Mouse (Mus musculus) erythroid progenitor cell, adult 5-6 weeks (primary cell): ENCODE results near the gene Terf2ip. TPM values are rescaled to one million over a fixed set of nuclear protein-coding genes. Genes with fewer than 3 reads are reported as not detected.

Experiments used
- ATAC-seq: replicated peaks from 2 replicates; pipeline ENCODE4 v1.8.0; 2016; ENCODE audit warnings: moderate number of reproducible peaks, mild to moderate bottlenecking, moderate TSS enrichment, inconsistent platforms; ENCODE audit not compliant: poor library complexity, low FRiP score, severe bottlenecking
- total RNA-seq, 2 experiments: library from RNA; stranded (forward) in 1 of 2; stranded (reverse) in 1 of 2; fragments of 150-400 nt in 1 of 2; fragments of 186-747, 209-891 nt in 1 of 2; gene quantifications; 2 replicates each; pipeline versions ENCODE4 v1.2.3 to v1.2.4; 2015 to 2017; ENCODE audit warnings: low replicate concordance in 2 of 2

Terf2ip gene
- total RNA-seq (2015; ENCODE audit: low replicate concordance) (1.3 and 6.5 TPM in 2 replicates), total RNA-seq (2017; ENCODE audit: low replicate concordance) (6.2 and 11.2 TPM in 2 replicates)

DNA sequence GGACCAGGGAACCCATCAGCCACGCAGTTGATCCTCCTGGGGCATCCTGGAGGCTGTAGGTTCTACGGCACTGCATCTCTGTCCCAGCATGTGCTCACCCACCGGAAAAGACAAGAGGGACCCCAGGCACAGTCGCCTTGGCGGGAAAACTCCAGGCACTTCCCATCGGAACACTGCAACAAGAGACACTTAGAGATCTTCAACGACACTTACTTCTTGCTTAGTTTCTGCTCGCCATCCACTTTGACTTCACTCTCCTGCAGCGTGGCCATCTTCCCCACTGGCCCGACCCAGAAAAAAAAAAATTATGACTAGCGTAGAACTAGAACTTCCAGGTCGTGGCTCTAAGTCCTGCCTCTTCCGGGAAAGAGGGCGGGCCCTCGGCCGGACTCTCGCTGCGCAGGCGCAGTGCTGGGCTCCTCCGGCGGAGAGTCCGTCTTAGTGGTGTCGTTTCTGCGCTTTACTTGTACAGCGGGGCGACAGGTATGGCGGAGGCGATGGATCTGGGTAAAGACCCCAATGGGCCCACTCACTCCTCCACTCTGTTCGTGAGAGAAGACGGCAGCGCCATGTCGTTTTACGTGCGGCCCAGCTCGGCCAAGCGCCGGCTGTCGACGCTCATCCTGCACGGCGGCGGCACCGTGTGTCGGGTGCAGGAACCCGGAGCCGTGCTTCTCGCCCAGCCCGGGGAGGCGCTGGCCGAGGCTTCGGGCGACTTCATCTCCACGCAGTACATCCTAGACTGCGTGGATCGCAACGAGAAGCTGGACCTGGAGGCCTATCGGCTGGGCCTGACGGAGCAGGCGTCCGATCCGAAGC is at the start of gene Terf2ip, which contains the start of gene Kars:
Gene Terf2ip (plus strand): TSS at position 402 of the 819 bp plus-strand sequence.
Gene Kars (minus strand): TSS at position 327 of the 819 bp plus-strand sequence.
- peak; percentile 93 for ATAC-seq

DNA sequence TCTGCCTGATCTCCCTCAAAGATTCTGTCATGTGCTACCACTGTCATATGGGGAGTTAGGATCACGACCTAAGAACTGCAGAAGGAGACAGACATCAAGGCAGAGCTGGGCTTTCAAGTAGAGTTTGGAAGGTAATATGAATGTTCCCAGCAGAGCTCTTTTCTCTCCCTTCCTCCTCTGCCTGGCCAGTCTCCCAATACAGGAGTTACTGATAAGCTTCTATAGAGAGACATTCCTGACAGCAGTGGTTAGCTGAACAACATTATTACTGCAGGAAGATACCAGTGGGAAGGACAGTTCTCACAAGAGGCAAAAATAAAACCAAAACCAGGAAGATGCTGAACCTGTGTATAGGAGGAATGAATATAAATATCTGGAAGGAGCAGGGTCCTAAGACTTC is 48.6 kb upstream of the Terf2ip start:
- no peak for ATAC-seq

DNA sequence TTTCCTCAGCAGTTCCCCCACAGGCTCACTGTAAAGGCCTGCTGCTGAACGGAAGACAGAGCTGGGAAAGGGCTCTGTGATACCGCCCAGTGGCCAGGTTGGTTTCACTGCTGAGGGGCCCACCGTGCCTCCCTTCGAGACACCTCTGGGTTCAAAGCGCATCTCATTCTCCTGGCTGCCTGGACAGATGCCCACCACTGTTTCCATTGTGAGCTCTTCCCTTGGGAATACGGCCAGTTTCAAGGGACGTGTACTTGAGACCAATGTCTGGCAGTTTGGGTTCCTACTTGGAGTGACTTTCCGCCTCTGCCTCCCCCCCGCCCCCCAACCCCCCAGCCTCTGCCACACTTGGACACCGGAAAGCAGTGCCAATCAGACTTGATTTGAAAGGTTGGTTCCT is 48.1 kb upstream of the Terf2ip start:
- ATAC-seq = no peak

DNA sequence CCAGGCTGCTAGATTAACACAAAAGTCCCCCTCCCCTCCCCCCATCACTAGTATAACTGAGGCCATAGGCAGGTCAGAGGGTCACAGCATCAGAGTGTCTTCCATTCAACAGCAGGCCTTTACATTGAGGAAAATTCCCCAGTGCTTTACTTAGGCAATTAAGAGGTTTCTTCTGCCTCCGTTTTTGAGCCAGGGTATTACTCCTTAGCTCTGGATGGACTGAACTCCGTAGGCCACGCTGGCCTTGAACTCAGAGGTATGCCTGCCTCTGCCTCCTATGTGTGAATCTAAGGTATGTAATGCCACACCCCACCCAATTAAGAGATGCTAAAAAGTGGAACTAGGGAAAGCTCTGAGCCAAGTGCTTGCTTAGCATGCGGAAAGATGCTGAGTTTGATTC is 47.7 kb upstream of the Terf2ip start:
- ATAC-seq = no peak

DNA sequence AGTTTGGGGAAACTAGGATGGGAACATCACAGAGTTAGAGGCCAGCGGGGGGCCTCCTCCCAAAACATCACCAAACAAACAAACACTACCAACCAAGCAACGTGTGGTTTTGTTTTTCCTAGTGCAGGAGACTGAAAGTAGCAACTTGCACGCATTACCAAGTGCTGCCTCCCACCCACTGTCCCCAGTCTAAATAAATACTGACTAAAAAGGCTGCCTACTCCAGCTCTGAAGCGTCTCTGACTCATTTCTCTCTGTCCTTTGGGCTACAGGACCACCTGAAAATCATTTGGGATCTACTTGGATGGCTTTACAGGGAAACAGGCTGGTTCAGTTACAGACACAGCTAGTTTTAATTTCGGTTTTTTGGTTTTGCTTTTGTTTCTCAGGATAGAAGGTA is 46.8 kb upstream of the Terf2ip start:
- ATAC-seq = no peak

DNA sequence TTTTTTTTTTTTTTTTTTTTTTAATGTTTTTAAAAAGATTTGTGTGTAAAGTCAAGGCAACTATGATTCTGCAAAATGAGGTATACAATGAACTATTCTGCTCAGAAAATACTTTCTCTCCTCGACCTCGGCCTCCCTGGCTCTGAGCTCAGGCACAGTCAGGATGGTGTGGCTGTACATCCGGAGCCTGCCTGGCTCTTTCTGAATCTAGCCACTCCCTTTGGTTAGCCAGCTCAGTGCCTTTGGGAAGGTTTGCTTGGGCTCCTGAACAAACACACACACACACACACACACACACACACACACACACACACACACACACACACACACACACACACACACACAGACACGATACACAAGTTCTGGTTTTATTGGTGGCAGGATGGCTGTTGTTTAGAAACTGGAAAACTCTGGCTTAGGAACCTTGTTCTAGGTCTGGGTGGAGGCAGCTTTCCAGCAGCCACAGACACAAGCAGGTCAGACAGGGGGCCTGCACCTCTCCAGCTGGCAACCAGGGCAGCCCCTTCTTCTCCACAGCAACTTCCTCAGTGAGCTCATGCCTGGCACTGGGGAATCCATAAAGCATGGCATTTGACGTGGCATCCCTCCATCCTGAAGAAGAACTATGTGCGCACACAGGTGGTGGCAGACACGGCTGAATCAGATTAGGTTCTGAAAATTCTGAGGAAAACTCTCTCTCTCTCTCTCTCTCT is 46.2 kb upstream of the Terf2ip start:
- ATAC-seq = no peak

DNA sequence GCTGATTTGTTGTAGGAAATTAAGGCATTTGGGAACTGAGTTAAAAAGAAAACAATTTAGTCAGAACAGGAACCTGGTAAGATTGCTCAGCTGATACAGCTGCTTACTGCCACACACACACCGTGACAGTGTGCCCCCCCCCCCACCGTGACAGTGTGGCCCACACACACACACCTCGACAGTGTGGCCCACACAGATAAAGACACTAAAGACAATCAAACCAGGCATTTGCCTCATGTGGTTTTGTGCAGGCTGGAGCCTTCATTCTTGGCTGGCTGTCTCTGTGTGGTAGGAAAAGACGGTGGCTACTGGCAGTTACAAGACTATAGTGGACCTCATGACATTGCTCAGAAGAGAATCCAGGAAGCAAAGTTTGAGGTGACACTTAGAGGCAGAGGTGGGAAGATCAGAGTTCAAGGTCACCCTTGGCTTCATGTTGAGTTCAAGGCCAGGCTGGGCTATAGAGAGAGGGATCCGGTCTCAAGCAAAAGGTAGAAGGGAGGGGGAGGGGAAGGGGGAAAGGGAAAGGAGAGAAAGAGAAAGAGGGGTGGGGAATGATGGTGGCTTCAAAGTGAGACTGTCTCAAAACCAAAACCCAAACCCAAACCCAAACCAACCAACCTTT is 43.8 kb upstream of the Terf2ip start:
- ATAC-seq = no peak

DNA sequence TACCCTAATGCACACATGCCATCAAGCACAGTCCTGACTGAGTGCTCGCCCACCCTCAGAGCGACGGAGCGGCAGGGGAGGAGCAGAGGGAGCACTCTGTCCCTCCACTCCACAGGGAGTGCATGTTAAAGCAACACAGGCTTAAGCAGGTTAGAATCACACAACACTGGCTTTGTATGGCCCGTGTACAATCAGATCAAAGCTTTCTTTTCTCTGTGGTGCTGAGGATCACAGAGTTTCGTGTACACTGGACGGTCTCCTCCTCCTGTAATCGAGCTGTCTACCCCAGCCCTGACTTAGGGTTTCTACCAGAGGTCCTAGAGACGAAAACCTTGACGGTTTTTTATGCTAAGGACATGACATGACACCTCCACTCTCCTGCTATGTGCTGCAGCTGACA is 42.7 kb upstream of the Terf2ip start:
- ATAC-seq = no peak

DNA sequence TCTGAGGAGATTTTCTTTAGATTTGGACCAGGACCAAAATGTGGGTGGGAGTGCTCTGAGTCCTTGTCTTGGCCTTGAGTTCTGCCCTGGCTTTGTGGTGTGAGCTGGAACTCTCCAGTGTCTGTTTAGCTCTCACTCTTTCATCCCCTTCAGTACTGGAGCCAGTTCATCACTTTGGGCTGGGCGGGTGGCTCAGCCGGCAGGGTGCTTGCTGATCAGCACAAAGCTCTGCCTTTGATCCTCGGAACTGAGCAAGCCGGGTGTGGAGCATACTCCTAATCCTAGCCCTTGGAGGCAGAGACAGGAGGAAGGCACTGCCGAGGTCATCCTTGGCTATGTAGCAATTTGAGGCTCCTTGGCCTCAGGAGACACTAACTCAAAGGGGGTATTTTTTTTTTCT is 42.2 kb upstream of the Terf2ip start:
- no peak for ATAC-seq

DNA sequence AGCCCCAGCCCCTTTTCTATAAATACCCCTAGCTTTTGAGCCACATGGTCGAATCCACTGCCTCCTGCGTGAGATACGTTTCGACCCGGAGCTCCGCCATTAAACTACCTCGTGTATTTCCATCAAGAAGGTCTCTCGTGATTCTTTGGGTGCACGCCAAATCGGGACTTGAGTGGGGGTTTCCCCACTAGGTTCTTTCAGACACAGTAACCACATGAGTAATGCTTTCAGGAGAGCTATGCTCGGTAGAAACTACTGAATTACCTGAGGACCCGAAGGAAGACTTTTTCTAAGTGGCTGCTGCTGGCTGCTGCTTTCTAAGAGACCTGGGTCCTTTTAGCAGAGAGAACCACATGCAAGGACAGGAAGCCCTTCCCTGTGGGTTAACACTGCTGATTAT is 37.1 kb upstream of the Terf2ip start:
- ATAC-seq = no peak

DNA sequence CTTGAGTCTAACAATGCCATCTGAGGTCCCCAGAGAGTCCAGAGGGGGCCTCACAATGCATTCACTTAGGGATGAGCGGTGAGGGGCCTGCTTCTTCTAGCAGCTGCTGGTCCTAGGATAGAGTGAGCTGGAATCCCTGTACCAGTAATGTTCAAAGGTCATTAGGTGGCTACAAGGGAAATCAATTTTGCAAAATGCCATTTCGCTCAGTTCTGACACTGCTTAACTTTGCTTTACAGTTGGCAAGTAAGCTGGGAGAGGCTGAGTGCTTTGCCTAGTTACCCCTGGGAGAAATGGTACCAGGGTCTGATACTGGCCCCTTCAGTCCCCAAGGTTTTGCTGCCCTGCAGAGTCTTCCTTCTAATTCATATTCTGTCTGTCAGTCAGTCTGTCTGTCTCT is 35.5 kb upstream of the Terf2ip start:
- no peak for ATAC-seq

DNA sequence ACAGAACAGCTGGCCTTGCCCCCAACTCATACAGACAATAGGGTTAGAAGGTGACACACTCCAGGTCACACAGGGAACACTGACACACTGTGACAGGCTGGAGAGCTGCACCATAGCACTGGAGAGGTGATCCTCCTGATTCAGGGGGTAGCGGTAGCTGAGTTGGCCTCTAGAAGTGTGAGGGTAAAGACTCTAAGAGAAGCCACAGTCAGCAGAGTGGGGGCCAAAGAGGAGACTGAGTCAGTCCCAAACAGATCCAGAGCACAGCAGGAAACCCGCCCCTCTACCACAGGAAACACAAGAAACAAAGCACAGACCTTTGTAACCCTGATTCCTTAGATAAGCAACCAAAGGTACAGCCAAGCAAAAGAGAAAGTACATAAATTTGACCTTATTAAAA is 34.9 kb upstream of the Terf2ip start:
- ATAC-seq = no peak

DNA sequence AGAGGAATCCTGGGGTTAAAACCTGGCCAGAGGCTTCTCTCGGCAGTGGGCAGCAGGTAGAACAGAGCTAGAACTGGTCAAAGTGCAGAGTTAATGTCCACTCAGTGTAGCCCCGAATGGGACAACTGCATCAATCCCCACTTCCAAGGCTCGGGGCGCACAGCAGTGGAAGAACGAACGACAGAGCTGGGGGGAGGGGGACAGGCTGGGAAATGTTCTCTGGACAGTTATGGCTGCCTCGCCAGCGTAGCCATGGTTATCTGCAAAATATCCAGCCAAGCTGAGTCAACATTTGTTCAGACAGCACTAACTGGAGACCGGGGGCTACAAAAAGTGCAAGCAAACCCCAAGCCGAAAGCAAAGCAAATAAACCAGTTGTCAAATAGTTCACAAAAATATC is 33.1 kb upstream of the Terf2ip start:
- ATAC-seq = no peak

DNA sequence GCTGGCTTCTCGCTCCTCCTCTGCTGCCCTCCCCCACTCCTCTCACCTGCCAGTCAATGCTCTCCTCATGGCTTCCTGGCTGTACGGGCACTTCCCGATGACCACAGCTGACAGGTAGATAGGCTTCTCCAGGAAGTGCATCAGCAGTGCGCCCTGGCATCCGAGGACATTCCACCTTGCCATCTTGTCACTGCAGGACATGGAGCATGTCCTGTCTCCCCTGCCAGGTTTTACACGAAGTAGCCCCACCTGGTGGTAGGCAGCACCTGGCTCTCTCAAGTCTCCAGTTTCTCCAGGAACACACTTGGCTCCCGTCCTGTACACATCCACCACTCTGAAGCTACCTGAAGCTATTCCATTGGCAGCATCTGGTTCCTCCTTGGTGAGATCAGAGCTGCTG is 29.1 kb upstream of the Terf2ip start:
- ATAC-seq = no peak

DNA sequence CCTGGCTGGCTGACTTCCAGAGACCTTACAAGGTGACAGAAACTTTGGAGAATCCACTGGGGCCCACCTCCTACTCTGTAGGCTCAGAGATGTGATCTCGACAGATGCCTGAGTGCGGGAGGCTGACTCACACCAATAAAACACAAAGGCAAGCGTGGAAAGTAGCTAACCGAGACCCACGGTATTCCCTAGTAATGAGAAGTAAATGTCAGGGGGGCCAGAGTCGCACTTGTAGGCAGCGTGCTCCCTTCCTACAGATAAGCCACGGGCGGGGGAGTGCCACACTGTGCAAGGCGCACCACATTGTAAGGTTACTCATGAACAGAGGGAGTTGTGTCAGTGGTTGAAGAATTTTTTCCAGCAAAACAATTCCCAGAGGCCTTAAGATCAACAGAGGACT is 26.7 kb upstream of the Terf2ip start:
- ATAC-seq = no peak

DNA sequence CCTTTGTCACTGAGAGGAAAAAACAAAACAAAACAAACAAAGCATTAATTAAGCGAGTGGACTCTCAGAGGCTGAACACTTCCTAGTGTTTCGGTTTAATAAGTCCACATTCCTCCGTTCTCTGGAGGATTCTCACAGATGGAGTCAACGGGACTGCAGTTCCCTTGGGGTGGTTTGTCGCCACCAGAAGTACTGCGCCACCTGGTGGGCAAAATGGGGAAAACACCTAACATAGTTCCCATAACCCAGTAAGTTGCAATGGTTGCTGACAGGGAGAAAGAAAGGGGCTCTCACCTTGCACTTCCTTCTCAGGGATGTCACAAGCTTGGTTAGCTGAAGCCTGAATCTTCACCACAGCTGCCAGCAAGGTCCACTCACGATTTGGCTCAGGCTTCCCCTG is 21.3 kb upstream of the Terf2ip start:
- ATAC-seq = peak; percentile 70

DNA sequence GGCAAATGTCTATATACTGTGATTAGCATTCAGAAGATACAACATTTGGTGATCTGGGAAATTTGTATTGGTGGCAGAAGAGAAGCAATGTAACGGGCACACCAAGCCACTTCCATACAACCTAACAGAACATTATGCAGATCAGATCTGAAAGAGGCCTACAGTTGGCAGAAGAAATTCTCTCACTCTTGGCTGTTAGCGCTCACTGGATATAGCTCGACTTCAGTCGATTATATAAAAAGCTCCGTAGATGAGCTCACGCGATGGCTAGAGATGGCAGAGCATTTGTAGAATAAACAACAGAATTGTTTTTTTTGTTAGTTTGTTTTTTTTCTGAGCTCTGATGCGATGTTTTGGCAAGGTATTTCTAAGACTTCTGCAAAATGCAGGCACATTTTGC is 19.9 kb upstream of the Terf2ip start:
- no peak for ATAC-seq

DNA sequence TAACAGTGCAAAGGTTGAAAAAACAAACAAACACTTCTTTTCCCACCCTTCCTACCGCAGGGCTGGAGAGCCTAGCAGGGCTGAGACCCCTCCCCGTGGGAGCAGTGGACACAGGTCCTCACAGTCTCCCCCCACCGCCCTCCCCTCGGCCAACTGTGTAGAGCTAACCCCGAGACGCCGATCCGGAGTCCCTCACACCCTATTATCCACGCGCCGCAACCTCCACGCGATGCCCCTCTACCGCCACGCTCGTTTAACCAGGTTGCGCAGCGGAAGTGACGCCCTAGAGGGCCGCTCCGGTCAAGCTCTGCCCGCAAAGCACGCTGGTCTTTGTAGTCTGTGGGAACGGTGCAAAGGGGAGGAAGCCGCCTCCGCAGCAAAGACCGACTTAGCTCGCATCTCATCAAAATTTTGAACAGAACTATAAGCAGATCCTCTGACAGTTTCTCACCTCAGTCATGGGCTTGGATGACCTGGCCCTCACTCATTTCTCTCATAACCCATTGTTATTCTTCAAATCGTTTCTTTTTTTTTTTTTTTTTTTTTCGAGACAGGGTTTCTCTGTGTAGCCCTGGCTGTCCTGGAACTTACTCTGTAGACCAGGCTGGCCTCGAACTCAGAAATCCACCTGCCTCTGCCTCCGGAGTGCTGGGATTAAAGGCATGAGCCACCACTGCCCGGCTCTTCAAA is 19.0 kb upstream of the Terf2ip start, which contains the start of gene Adat1:
Gene Adat1 (minus strand): TSS at position 290 of the 690 bp plus-strand sequence.
- ATAC-seq = peak; percentile 97

DNA sequence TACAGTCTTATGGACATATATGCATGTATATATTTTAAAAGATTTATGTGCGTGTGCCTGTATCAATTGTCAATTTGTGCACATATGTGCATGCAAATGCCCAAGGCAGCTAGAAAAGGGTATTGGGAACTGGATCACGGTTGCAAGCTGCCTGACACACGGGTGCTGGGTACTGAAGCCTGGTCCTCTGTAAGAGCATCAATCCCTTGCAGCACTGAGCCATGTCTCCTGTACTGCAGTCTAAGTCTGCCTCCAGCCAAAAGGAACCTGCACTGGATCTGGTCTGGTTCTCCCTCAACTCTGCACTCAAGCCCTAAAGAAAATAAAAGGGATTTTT is 18.5 kb upstream of the Terf2ip start:
- no peak for ATAC-seq

DNA sequence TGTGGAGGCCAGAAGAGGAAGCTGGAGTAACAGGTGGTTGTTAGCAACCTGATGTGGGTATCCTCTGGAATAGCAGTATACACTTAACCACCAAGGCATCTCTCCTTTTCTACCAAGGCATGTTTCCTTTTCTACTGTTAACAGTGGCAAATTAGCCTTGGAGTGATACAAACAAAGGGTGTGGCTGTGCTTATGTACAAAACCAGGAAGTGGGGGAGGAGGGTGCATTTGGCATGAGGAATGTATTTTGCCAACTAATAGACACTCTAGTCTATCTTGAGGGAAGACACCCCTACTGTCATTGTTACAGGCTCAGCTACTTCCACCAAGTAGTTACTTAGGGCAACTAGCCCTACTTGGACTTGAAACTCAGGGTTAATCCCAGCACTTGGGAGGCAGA is 6.4 kb upstream of the Terf2ip start:
- ATAC-seq = no peak
